Mouse (Mus musculus) testis, postnatal 10 days (tissue): ENCODE results near the gene Itgam.
"Not testable (repeated sequence)": the region's sequence is repeated elsewhere in the genome, so short reads cannot be mapped to it uniquely, and the experiment has no call there.

ENCODE experiments used
- DNase-seq: peaks from one replicate; pipeline ENCODE4 v3.0.0; 2021; ENCODE audit warnings: low spot score

Itgam gene

DNA sequence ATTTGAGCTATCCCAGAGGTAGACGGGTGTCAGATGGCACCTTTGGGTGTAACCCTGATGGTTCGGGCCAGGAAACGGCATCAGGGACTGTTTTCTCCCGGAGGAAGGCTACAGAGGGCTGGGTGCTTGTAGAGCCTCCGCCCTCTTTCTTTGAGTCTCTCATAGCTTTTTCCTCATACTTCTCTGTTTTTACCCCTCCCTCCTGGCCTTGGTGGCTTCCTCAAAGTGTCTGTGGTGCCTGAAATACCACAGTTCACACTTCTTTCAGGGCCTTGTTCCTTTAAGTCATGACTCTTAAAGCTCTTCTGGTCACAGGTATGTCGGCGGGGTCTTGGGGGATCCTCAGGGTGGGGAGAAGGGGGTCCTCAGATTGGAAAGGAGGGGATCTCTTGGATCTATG lies at the start of gene Itgam, which contains the start of gene Gm49368:
Gene Itgam (plus strand): TSS at position 185 of the 400 bp plus-strand sequence.
Gene Gm49368 (plus strand): TSS at position 228 of the 400 bp plus-strand sequence.
- DNase-seq, result no peak

DNA sequence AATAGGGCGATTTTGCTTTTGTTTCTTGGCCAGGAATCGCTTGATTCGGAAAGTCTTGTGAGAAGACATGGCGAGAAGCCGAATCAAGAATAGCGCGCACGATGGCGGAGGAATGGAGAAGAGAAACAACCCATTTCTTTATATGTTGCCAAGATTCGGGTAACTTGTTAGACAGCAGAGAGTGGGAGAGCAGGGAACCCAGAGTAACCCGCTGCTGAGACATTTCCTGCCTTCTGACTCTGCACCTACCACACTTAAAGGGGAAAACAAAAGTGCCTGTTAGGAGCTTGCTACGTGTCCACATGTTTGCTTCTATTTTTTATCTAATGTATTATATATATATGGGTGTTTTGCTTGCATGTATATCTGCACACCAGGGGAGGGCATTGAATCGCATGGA lies 49.3 kb upstream of the Itgam start:
- no peak for DNase-seq

DNA sequence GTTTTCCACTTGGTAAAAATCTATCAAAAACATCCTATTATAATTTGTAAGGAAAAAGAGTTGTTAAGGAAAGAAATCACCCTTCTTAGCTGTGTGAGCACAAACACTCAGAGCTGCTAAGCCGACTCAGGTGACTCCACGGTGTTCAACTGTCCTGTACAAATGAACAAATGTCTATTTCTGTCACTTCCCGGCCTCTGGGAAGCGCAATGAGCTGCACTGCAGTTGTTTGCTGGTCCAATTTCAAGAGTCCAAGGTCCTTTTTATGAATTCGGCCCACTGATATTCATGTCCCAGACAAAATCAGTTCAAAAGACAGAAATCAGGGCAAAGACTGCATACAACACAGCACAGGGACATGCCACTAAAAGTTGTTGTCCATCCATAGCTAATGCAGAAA lies 46.3 kb upstream of the Itgam start:
- DNase-seq, result not testable (repeated sequence)

DNA sequence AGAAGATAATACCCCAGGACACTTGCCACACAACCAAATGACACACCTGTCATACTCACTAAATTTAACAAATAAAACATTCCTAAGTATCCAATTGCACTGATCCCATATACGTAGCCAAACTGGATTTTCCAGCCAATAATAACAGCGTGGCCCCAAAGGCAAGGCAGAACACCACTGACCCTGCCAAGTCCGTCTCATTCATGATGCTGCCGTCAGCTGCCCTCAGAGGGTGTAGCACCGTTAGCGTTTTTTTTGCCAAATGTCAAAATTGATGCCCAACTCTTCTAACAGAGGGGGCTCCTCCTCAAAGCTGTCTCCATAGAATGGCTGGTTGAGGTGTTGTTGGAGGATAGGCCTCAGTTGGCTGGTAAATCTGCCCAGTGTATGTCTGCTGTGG lies 45.8 kb upstream of the Itgam start:
- DNase-seq, result no peak

DNA sequence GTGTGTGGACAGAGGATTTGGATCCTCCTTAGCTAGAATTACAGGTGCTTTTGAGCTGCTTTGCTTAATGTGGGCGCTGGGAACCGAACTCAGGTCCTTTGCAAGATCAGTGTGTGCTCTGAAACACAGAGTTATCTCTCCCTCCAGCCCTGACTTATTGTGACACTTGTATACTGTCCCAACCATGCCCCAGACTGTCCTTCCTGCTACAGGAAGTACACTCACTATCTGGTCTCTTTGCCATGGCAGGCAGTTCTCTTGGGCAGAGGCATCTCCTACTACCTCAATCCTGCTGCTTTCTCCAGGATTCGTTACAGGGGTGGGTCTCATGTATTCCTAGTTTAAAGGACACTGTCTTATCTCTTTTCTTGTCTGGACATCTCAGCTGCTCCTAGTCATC lies 44.2 kb upstream of the Itgam start:
- DNase-seq, result no peak

DNA sequence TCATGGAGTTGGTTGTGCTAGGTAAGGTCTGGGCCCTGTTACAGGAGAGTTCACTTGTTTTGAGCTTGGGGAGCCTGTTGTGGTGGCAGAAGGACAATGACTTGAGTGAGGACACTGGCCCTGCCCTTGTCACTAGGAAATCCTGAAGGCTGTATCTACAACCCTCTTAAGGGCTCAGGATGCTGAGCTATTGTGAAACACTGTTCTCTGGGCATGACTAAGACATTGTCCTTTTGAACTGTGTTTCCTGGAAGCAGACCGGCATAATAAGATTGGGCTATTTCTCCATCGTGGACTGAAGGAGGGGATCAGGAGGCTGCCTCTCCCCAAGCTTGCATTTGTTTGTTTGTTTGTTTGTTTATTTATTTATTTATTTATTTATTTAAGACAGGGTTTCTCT lies 43.3 kb upstream of the Itgam start:
- DNase-seq, result no peak

DNA sequence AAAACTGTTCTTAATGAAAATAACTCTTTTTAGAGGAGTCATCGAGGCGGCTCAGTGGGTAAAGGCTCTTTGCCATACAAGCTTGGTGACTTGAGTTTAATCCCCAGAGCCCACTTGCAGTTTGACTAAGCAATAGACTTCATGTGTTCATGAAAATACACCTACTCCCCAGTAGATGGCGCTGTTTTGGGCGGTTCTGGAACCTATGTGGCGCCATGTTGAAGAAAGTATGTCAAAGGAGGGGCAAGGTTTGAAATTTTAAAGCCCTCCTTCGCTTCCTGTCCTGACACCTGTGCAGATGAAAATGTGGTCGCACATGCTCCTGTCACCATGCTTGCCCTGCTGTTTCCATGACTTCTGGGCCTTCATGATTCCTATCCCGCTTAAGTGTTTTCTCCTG lies 39.5 kb upstream of the Itgam start:
- no peak for DNase-seq

DNA sequence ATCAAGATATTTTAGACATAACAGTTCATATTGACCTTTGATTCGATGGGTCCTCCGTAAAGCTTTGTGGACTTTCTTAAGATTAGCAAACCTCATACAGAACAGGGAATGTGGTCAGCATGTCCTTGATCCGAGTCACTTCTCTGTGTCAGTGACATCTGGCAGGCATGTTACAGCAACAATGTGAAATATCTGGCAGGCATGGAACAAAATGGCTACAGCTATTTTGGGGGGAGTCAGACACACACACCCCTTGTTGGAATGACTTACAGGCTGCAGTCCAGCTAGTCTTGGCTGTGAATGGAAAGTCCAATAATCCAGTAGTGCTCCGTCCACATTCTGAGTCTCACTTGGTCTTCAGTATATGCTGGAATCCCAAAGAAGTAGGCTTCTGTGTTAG lies 38.9 kb upstream of the Itgam start:
- DNase-seq, result no peak

DNA sequence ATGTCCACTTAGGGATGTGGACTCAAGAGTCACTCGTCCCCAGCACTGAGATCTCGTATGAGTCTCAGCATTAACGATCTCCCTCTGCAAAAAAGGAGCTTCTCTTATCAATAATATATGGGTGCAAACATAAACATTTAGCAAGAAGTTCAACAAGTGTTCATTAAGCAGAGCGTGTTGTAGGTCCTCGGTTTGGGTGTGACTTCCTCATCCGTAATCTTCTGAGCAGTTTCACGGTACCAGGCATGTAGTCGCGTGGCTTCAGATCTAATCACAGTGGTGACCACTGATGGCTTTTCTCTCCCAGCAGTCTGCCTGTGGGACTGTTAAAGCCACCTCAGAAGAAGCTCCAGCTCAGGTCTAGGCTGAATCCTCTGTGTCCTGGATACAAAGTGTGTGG lies 38.1 kb upstream of the Itgam start:
- no peak for DNase-seq

DNA sequence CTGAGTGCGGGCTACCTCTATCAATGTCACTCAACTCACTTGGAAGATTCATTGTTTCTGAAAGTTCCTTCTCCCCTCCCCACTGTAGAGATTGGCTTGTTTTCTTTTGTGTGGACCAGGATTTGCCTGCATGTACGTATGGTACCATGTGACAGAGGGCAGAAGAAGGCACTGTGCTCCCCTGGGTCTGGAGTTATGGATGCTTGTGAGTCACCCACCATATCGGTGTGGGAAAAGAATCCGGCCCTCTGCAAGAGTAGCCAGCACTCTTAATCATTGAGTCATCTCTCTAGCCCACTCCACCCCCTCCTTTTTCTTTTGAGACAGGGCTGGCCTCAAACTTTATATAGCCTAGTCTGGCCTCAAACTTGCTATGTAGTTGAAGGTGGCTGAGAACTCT lies 37.5 kb upstream of the Itgam start:
- DNase-seq, result no peak

DNA sequence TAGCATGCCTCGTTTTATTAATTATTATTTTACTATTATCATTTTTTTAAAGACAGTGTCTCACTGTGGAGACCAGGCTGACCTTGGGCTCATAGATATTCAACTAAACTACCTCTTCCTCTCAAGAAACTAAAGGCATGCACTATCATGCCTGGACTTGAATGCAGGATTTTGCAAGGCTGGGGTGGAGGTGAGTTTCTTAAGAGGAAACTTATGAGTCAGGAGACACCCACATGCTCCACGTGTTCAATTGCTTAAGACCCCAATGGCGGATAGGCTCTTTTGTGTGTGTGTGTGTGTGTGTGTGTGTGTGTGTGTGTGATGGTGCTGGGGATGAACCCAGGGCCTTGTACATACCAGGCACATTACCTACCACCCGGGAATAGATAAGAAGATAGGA lies 37.1 kb upstream of the Itgam start:
- DNase-seq, result no peak

DNA sequence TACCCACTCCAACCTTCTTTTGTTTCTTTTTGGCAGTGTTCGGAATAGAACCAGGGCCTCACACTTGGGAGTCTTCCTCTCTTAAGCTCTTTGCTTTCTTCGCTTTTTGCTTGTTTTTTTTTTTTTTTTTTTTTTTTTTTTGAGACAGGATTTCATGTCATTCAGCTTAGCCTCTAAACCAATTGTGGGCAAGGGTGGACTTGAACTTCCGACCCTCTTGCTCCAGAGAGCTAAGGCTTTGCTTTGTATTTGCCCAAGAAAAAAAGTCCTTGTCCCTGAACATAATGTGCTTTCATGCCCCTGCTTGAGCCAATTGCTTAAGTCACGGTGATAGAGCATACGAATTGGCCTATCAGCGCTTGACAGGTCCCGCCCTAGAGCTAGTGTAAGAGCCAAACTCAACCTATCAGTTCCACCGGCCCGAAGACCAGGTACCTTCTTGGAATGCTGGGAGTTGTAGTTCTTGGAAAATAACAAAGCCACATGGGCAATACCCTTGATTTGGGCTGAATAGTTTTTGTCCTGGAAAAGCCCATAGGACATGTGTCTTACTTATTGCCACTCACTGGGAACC lies 30.9 kb upstream of the Itgam start:
- no peak for DNase-seq

DNA sequence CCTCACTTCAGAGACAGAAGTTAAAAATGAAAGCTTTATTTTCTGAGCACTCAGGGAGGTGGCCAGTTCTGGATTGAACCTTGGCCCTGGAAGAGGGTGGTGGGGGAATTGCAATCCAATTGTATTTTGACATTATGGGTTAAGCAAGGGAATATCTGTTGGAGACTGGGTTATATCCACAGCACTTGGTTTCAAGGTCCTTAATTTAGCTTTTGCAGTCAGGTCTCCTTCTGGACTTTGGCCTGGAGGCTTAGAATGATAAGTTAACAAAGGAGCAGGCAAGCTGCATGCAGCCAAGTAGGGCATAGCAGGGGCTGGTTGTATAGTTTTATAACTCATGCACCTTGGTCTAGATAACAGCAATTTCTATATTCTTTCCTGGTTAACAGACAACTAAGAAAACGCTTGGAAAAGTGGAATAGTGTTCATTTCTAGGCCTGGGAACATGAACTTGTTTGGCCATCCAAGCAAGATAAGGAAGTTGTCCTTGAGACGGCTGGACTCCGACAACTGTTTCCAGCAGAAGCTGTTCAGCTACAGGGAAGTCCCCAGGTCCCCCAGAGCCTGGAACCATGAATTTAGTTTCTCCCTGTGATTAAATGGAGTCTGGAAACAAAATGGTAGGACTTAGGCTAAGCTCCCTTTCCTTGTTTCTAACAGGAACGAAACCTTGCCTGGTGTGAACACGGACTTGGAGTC lies 30.0 kb upstream of the Itgam start:
- DNase-seq, result no peak

DNA sequence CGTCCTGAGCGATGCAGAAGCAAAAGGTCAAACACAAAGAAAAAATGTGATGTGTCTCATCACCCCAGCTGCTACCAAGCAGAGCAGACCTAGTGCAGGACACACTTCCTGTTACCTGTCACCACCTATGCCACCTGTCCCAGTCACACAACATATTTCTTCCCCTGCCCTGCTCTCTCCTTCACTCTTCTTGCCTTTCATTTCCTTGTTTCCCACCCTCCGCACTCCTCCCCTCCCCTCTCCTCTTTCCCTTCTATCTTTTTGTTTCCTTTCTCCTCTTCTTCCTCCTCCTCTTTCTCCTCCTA lies 29.5 kb upstream of the Itgam start:
- DNase-seq, result no peak

DNA sequence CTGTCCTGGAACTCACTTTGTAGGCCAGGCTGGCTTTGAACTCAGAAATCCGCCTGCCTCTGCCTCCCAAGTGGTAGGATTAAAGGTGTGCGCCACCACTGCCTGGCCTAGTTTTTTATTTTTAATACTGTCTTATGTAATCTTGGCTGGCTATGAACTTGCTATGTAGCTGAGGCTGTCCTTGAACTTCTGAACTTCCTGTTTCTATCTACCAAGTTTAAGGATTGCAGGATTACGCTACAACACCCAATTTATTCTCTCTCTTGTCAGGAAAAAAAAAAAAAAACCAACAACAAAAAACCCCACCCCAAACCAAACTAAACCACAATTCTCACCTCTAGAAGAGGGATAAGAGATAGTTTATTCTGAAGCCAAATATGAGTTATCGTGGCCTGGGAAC lies 28.8 kb upstream of the Itgam start:
- no peak for DNase-seq

DNA sequence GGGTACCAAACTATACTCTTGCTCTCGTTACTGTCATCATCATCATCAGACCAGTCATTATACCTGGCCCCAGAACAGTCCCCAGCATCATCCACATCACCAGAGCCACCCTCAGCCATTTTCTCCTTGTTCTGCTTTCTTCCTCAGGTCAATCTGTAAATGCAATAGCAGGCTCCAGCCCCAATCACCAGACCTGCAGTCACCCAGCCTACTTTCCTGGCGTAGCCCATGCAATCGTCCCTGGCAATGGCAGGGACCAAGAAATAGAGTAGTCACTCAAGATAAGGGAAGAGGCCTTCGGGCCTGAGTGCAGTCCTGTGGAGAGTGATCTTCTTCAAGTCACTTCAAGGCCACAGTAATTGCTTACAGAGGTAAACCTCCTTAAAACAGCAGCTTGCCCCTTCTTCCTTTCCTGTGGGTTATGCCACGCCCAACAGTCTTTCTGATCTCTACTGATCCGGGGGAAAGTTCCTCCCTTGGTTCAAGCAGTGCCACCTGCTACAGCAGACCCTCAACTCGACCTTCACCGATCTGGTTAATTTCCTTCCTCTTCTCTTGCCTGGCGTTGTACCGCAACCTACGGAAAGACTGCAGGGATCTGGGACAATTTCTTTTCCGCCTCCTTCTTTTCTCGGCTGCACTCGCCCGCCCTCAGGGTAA lies 20.1 kb upstream of the Itgam start:
- DNase-seq, result not testable (repeated sequence)

DNA sequence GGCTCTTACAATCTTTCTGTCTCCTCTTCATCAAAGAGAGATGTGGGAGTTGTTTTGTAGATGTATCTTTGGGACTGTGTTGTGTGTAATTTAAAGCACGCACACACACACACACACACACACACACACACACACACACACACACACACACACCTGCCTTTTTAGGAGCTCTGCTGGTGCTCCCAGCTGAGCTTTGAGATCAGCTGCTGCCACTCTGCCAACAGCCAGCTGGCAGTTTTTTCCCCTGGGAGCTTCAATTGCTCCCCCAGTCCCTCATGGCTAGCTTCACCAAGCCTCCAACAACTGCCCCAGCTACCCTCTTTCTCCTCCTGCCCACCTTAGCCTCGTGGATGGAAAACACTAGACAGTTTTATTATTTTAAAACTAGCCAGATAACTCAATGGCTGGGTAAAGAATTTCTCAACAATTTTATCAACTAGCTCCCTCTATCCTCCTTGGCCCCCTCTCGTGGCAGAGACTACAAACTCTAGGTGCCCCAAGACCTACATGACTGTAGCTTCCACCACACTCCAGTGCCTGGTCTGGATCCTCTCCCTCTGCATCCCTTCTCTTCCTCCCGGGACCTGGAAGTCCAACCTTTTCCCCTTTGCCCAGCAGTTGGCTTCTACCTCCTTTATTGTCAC lies 18.2 kb upstream of the Itgam start:
- DNase-seq, result no peak

DNA sequence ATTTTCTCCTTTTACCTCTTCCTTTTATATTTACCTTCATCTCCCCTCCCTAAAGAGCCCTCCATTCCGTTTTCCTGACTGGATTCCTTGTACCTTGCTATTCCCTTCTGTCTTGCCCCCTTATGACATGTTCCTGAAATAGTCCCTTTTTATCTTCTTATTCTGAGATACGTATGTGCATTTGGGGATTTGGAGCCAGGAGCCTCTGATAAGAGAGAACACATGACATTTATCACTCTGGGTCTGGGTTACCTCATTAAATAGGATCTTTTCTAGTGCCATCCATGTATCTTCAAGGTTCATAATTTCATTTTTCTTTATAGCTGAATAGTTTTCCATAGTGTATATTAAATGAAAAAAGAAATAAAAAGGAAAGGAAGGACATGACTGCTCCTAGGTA lies 16.8 kb upstream of the Itgam start:
- no peak for DNase-seq

DNA sequence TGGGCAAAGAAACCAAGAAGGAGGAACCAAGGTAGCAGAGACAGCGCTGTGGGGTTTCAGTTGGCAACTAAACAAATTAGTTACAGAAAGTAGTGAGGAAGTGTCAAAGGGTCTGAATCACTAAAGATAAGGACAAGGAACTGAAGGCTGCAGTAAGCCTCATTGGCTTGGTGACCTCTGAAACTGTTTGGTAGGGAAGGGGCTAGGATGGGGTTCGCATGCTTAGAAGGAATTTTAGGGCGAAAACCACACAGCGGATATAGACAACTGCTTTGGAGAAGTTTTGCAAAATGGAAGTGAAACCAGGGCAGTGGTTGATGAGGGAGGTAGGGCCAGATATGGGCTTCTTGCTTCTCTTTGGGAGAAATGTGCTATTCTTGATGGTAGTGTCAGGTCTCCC lies 13.6 kb upstream of the Itgam start:
- DNase-seq, result no peak

DNA sequence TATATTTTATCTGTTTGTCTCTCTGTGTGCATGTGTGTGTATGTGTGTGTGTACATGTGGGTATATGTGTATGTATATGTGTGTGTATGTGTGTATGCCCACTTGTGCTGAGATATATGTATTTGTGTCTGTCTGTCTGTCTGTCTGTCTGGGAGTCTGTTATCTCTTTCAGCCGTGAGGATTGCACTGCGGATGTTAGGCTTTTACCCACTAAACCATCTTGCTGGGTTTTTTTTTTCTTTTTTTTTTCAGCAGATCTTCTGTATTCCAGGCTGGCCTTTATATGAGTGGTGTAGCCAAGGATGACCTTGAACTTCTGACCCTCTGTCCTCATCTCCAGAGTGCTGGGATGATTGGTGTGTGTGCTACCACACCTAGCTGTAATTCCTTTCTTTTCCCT lies 13.2 kb upstream of the Itgam start:
- DNase-seq, result no peak

DNA sequence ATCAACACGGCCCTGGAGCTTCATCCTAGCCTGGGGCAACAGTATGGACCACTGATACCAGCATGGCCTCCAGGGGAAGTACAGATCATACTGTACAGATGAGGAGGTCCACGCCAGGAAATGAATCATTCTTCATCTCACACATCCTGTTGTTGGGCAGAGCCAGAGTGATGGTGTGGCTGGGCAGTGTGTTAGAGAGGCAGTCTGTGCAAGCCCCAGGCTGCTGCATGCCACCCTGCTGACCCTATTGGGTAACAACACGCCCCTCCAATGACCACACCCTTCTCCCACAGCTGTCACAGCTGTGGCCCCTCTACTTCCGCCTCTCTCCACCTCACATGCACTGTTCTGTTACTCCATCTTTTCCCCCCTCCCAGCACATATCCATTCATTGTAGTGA lies 11.7 kb upstream of the Itgam start:
- DNase-seq, result no peak

DNA sequence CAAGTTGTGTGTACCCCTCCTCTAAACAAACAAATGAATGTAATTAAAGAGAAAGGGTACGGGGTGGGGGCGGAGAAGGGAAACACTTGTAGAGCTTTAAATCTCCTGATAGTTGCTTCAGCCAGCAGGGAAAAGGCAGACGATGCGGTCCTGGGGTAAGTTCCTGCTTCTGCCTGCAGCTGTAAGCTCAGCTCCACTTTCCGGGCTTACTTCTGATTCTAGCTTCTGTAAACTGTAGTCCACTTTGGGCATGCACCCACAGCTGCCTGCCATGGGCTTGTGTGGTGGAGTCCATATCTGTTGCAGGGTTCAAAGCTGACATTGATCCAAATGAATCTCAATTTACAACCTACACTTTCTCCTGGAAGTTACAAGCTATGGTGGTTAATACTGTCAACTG lies 9.4 kb upstream of the Itgam start:
- DNase-seq, result no peak

DNA sequence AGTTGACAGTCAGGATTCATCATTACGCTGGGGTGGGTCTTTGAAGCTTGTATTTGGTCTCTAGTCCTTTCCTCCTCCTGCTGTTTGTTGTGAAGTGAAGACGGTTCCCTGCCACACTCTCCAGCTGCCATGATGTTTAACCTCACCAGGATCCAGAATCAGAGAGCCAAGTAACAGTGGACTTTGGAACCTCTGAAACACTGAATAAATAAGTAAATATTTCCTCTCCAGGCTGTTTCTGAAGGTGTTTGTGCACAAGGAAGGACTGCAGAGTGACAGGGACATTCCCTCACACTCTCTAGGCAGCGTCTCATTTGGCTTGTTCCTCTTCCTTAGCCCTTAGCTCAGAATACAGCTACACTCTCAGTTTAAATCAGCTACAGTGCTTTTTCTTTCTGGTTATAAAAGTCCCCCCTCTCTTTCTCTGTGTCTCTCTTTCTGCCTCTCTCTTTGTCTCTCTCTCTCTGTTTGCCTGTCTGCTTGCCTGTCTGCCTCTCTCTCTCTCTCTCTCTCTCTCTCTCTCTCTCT lies 5.5 kb upstream of the Itgam start:
- DNase-seq, result no peak
